Mouse (Mus musculus) lung, adult 2 months (tissue): ENCODE measurements around the gene Stab2. TPM values are rescaled to one million over a fixed set of nuclear protein-coding genes. Genes with fewer than 3 reads are reported as not detected.

Source experiments
- DNase-seq: peaks from one replicate; pipeline ENCODE4 v3.0.0; 2022
- H3K4me1 ChIP-seq: fragments of 200-500 bp; 2 replicates; pipeline ENCODE4 v1.6.1; 2011; ENCODE audit warnings: low read length; ENCODE audit not compliant: control insufficient read depth, insufficient read depth
- H3K4me3 ChIP-seq: fragments of 200-500 bp; replicated peaks from 2 replicates; pipeline ENCODE3; 2011; ENCODE audit warnings: low read depth, mild to moderate bottlenecking, control low read depth, low read length; ENCODE audit errors: extremely low read depth
- CTCF ChIP-seq: fragments of 200-500 bp; IDR thresholded peaks from 2 replicates; pipeline ENCODE4 v1.5.1; 2011; ENCODE audit warnings: mild to moderate bottlenecking, low read length, control low read depth; ENCODE audit not compliant: insufficient read depth
- POLR2A ChIP-seq: fragments of 200-500 bp; IDR thresholded peaks from 2 replicates; pipeline ENCODE4 v1.6.1; 2011; ENCODE audit warnings: low read depth, mild to moderate bottlenecking, control low read depth, low read length, borderline replicate concordance; ENCODE audit errors: extremely low read depth
- WGBS: fragments of 180-500 bp; shearing (Covaris S2); methylation state at CpG from one replicate; pipeline ENCODE4 v1.1.7; 2018; 5-methylcytosine and 5-hydroxymethylcytosine counted together
- polyA plus RNA-seq: library from polyadenylated mRNA; depleted of rRNA; stranded (reverse); fragments of >200 nt; gene quantifications from 2 replicates; pipeline ENCODE4 v1.2.3, GENCODE M21; 2012

Stab2 gene
- polyA plus RNA-seq, 1 experiment, result 0.88 TPM

DNA sequence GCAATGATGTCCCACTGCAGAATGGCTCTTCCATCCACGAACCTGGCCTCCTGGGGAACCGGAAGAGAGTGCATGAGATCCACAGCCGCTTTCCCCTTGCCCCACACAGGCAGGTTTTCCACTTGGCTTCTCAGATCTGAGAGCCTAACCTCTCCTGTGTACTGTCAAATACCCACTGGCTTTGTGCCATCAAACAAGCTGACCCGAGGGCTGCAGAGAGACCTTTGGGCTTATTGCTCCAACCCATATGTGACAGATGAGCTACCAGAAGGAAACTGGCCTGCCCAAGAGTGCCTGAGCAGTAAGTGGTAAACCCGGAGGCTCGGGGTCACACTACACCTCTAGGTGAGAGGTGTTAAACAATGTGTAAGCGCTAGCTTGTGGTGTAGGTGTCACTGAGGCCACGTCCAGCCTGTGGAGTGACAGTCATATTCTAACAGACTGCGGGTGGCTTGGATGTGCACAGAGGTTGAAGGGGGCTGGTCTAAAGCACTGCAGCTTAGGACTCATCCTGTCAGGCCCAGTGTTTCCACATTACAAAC, 160.8 kb downstream of the Stab2 start:
- no peaks in the 10 kb centered on the region for H3K4me1 ChIP-seq
- H3K4me3 ChIP-seq, result no peak overlapping the region
- DNase-seq, result no peak
- TF ChIP-seq CTCF (no peak), POLR2A (no peak)
- WGBS, result 67% methylated on average over 9 of the region's 9 CpGs

DNA sequence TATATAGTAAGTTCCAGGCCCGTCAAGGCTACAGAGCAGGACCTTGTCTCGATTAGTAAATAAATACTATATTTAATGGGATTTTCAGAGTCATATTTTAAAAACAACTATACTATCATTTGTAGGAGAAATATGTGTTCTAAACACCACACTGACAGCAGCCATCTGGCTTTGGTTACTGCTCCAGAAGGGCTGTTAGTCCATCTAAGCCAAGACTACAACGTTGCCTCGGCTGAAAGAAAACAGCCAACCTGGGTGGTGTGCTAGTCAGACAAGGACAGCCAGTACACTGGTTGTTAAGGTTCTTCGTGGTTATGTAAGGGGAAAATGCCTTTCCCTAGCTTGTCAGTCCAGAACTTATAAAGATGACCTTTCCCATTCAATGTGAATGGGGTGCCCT, 165.2 kb downstream of the Stab2 start:
- Histone ChIP-seq H3K4me1 (no peaks in the 10 kb centered on the region), H3K4me3 (no peak overlapping the region)
- no peak for DNase-seq
- 68% methylated on average over 5 of the region's 5 CpGs for WGBS
- no peak for TF ChIP-seq CTCF
- no peak for TF ChIP-seq POLR2A

DNA sequence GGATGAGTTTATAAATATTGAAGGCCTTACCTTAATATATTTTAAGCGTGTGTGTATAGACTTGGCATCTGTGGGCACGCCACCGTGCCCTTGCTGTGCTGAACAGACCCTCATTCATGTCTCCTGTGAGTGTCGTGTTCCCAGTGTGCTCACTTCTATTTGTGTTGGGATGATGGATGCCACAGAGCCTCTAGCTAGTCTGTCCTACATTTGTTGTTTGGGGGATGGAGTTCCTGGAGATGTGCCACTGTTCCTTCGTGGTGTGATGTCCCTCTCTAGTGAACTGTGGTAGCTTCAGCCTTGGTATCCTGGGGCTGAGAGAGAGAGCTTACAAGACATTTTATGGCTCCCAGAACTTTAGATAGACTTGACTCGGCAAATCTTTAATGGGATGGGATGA, 169.0 kb downstream of the Stab2 start:
- TF ChIP-seq CTCF, result no peak
- TF ChIP-seq POLR2A, result no peak
- H3K4me3 ChIP-seq, result no peak overlapping the region
- no peak for DNase-seq
- 0 out of 2 replicates have a peak, but pooled peaks cover 3% of the 10 kb centered on the region for H3K4me1 ChIP-seq
- 93% methylated on average over 6 of the region's 6 CpGs for WGBS

DNA sequence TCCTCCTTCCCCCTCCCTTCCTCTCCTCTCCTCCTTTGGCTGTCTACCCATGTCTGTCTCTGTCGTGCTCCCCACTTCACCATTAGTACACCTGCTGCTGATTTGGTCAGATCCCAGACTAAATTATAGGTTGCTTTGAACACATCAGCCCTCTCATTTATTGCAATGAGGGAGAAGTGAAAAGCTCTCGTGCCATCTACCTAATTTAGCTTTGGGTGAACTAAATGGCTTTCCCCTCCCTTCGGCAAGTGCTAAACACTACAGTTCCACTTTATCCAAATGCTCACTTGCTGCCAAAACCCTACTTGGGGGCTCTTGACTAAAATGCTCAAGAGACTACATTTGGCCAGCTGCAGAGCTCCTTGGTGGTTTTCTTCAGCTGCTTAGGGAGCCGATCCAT, 171.0 kb downstream of the Stab2 start:
- TF ChIP-seq CTCF (no peak), POLR2A (no peak)
- peak; percentile 31 for DNase-seq
- 0 out of 2 replicates have a peak, but pooled peaks cover 3% of the 10 kb centered on the region for H3K4me1 ChIP-seq
- H3K4me3 ChIP-seq, result no peak overlapping the region
- WGBS, result 63% methylated on average over 4 of the region's 4 CpGs

DNA sequence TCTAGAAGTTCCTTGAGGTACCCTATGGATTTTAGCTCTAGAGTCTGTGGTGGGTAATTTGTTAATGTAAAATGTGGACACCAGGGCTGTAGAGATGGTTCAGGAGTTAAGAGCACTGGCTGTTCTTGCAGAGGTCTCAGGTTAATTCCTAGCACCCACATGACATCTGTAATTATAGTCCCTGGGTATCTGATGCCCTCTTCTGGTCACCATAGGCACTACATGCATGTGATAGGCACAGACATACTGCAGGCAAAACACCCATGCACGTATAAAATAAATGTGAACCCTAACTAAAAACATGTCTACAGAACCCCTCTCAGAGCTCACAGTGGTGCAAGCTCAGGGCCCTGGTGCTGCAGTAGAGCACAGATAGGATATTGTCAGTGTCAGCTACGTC, 178.3 kb downstream of the Stab2 start:
- H3K4me3 ChIP-seq, result no peak overlapping the region
- TF ChIP-seq CTCF (no peak), POLR2A (no peak)
- H3K4me1 ChIP-seq, result no peaks in the 10 kb centered on the region; the same call in 1 of the 2 replicates
- WGBS, result 92% methylated on average over 2 of the region's 2 CpGs
- DNase-seq, result no peak

DNA sequence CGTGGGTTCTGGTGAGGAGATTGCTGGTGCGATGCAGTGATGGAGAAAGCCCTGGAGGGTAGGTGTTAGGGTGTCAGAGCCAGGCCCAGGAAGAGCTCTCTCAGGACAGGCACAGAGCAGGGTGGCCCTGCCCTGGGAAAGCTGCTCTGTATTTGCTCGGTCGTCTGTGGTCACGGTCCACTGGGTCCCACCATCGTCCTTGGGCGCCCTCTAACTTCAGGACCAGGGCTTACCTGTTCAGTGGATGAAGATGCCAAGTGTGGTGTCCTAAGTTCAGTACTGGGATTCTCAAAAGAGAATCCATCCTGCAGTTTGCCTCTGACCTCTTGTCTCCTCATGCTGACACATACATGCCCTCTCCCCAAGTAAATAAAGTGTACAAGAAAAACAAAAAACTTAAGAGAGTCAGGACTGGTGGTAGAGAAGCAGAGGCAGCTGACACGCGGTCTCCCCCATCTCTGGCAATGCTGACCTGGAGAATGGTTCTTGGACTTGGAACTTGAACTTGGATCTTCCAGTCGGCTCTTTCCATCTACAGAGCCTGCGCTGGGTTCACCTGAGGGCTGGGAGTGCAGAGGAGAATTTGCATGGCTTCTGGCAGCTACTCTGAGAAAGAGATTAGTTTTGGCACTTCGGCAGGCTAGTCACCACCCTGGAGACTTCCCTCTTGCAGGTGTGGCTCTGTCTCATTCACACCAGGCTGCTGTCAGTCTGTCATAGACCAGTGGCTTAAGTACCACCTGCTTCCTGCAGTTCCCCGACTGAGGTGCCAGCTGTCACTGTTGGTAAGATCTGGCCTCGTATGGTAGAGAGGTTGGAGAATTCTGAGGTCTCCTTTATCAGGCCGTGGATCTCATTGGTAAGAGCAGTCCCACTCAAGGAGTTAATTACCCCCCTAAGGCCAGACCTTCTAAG, 179.3 kb downstream of the Stab2 start:
- DNase-seq, result no peak
- WGBS, result 78% methylated on average over 15 of the region's 15 CpGs

DNA sequence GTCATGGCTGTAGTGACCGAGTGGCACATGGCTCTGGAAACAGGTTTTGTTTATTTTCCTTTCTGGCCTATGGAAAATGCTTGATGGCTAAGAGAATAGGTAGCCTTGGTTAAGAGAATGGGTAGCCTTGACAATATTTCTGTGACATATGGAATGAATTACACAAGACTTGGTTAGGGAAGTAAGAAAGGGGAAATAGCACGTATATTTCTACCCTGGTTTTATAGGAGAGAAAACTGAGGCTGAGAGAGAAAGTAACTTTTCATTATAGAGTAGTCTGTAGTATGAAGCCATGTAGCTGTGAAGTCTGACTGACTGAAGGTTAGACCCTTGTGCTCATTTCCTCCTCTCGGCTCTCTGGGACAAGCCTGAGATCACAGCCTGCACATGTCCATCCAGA, 180.9 kb downstream of the Stab2 start:
- Histone ChIP-seq H3K4me3 (no peak overlapping the region), H3K4me1 (no peaks in the 10 kb centered on the region; the same call in 1 of the 2 replicates)
- WGBS, result 61% methylated on average over 3 of the region's 3 CpGs
- no peak for DNase-seq
- TF ChIP-seq CTCF, result no peak

More for the DNA sequence above, 179.3 kb downstream of the Stab2 start:
- no peak overlapping the region for H3K4me3 ChIP-seq
- no peaks in the 10 kb centered on the region; the same call in 1 of the 2 replicates for H3K4me1 ChIP-seq
- TF ChIP-seq POLR2A (no peak), CTCF (0 out of 2 replicates have a peak, but pooled peaks have one; percentile 7)

DNA sequence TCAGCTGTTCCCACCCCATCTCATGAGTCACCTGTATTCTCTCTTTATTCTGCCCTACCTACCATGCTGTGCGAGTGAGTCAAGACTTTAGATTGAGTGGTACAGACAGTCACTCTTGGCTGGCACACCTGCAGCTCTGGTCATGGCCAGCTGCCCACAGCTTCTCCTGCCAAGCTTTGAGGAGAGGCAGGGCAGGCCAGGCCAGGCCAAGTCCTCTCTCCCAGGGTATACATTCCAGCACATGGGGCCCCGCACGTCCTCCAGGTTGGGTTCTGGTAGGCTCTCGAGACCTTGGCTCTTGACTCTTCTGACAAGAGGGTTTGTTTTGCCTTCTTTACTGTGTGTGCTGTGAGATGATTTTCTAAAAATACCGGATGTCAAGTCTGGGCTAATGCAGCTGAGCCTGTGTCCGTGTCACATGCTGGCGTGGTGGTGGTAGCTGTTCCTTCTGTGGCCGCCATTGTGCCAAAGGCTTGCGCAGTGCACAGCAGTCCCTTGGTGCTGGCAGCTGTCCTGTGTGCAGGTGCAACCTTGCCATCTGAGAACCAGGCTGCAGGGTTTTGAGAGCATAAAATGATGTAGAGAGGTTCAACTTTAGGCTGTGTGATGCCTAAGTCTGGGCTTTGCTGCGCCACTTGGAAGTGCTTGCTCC, 181.8 kb downstream of the Stab2 start:
- 69% methylated on average over 10 of the region's 10 CpGs for WGBS
- Histone ChIP-seq H3K4me3 (no peak overlapping the region), H3K4me1 (no peaks in the 10 kb centered on the region; the same call in 1 of the 2 replicates)
- TF ChIP-seq CTCF, result no peak
- TF ChIP-seq POLR2A, result no peak
- peak; percentile 83 for DNase-seq

DNA sequence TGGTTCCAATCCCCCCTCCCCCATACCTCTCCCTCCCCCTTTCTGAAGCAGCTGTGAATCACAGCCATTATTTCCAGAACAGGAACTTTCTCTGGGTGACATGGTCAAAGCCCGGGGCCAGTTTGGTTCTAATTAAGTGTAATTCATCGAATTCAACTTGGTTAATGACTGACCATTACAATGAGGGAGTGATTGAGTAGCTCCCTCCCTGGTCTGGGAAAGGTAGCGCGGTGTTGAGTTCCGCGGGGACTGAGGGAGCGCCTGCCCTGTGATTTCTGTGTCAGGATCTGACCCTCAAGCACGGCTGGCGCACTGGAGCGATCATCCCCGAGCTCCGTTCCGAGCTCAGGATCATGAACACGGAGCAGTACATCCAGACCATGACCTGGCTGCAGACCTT, 183.0 kb downstream of the Stab2 start:
- Histone ChIP-seq H3K4me3 (no peak overlapping the region), H3K4me1 (no peaks in the 10 kb centered on the region; the same call in 1 of the 2 replicates)
- 86% methylated on average over 14 of the region's 14 CpGs for WGBS
- no peak for DNase-seq
- TF ChIP-seq POLR2A, result no peak
- TF ChIP-seq CTCF, result no peak

DNA sequence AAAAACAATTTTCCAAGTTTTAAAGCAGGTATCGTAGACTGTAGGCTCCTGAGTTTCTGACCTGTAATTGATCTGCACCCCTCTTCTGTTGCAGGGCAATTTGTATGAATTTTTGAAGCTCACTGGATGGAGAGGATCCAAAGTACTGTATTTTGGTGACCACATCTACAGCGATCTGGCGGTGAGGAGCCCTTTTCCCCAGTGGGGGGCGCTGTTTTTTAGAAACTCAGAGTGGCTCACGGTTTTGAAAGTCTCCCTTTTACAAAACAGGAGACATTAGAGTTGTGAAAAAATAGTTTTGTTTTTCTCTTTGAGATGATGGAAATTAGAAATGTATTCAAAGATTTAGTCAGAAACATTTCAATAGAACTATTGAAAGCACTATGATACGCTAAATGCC, 183.7 kb downstream of the Stab2 start:
- H3K4me1 ChIP-seq, result peaks cover 6% of the 10 kb centered on the region
- no peak for DNase-seq
- WGBS, result 88% methylated on average over 6 of the region's 6 CpGs
- H3K4me3 ChIP-seq, result no peak overlapping the region
- TF ChIP-seq POLR2A (no peak), CTCF (no peak)

DNA sequence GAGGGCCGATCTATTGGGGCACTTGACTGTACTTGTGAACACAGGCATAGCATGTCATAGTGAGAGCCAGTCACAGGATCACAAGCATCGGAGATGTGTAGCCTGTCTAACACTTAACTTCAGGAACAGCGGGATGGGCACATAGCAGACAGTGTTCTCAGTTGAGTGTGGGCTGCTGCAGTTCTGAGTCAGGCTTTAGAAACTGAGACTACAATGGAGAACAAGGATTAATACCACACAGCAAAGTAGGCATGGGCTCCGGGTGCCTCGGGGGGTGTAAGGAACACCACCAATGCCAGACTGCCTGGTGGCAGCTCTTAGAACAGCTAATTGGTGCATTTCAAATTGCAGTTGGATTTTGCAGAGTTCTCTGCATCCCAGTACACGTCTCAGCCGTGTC, 186.8 kb downstream of the Stab2 start:
- Histone ChIP-seq H3K4me1 (peaks cover 6% of the 10 kb centered on the region), H3K4me3 (no peak overlapping the region)
- no peak for TF ChIP-seq CTCF
- TF ChIP-seq POLR2A, result no peak
- no peak for DNase-seq
- WGBS, result 95% methylated on average over 7 of the region's 7 CpGs
